Mouse (Mus musculus) macrophage (primary cell): Measurements from ENCODE around the gene Arhgap42. TPM values are rescaled to one million over a fixed set of nuclear protein-coding genes. Genes with fewer than 3 reads are reported as not detected.

ENCODE experiments used
- H3K27ac ChIP-seq: fragments of 350-480 bp; formaldehyde crosslinking; 2 replicates; pipeline ENCODE4 v1.9.0; 2021
- H3K36me3 ChIP-seq: fragments of 350-480 bp; formaldehyde crosslinking; 2 replicates; pipeline ENCODE4 v1.9.0; 2021; ENCODE audit errors: inconsistent target
- H3K4me3 ChIP-seq: fragments of 350-480 bp; formaldehyde crosslinking; 2 replicates; pipeline ENCODE4 v1.9.0; 2021; ENCODE audit errors: inconsistent target
- H3K79me2 ChIP-seq: fragments of 350-480 bp; formaldehyde crosslinking; 2 replicates; pipeline ENCODE4 v1.9.0; 2021; ENCODE audit errors: inconsistent target
- WGBS: methylation state at CpG from one replicate; pipeline ENCODE4 v1.1.7; 2026; ENCODE audit warnings: inconsistent platforms; ENCODE audit not compliant: missing documents; 5-methylcytosine and 5-hydroxymethylcytosine counted together
- polyA plus RNA-seq: library from polyadenylated mRNA; stranded (reverse); fragments of 250-400 nt; gene quantifications from 3 replicates; pipeline ENCODE4 v1.2.4, GENCODE M21; 2018; ENCODE audit warnings: inconsistent platforms

Arhgap42 gene
- polyA plus RNA-seq, 1 experiment from 2014 or later: not detected

DNA sequence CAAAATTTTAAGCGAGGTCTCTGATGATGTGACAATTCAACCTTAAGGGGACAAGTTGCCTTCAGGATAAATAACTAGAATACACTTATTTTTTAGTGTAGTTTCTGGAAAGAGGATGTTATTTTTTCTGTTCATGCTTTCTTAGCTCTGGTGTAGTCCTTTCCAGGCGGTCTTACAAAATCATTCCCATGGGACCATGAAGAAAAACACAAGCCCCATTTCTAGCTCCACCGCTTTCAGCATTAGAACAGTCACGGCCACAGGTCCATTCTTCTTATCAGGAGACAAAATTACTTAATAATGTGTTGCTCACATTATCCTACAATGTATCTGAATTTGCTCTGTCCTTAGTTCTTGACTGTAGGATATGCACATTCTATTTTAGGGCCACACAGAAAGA is 46.2 kb downstream of the Arhgap42 start:
- no peak overlapping the region for H3K27ac ChIP-seq
- H3K4me3 ChIP-seq: no peak overlapping the region
- 95% methylated on average over 4 of the region's 4 CpGs for WGBS
- no peaks in the 10 kb centered on the region for H3K36me3 ChIP-seq
- H3K79me2 ChIP-seq: no peaks in the 10 kb centered on the region

DNA sequence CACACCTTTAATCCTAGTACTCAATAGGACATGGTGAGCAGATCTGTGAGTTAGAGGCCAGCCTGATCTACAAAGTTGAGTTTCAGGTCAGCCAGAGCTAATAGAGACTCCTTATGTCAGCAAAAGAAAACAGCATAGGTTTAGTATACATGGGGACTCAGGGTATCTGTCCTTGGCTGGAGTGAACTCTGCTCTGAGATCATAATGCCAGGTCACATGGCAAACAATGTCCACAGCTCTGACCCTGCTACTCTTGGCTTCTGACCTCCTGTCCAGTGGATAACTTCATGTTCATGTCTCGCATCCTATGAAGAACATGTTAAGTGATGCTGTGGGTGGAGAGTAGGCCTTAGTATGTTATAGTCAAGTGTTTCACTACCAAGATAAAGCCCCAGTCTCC is 48.1 kb downstream of the Arhgap42 start:
- 100% methylated on average over 1 of the region's 1 CpGs for WGBS
- no peak overlapping the region for H3K27ac ChIP-seq
- no peaks in the 10 kb centered on the region for H3K79me2 ChIP-seq
- no peaks in the 10 kb centered on the region for H3K36me3 ChIP-seq
- H3K4me3 ChIP-seq: no peak overlapping the region

DNA sequence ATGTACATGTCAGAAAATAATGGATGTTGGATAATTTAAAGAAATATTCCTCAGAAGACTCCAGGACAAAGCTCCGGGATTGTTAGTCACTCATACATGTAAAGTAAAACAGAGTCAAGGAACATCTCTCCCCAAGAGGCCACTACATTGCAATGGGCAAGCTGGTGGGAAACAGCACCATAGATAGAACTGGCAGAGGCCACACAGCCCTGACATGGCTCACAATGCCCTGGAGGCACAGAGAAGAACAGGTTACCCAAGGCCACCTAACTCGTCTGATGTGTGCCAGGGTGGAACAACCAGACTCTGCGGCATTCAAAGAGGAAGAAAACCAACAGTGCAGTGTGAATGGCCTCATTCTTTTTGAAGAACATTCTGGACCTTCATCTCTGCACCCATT is 50.7 kb downstream of the Arhgap42 start:
- H3K4me3 ChIP-seq: no peak overlapping the region
- no peak overlapping the region for H3K27ac ChIP-seq
- 80% methylated on average over 3 of the region's 3 CpGs for WGBS
- H3K79me2 ChIP-seq: no peaks in the 10 kb centered on the region
- H3K36me3 ChIP-seq: no peaks in the 10 kb centered on the region

DNA sequence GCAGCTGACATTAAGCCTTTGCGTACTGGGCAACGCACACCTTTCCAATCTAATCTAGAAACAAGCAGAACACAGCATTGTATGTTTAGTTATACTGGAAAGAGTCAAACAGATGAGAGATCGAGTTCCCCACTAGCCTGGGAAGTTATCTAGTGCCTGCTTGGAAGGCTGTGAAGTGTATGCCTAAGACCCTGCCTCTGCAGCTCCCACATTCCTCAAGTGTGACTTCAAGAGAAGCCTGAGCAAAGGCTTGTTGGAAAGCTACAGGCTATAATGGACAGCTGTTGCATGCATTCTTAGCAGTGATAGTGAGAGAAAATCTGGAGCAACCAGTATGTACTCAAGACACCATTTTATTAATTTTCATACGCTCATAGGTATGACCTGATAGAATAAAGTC is 61.2 kb downstream of the Arhgap42 start:
- H3K4me3 ChIP-seq: no peak overlapping the region
- no peaks in the 10 kb centered on the region for H3K36me3 ChIP-seq
- no peaks in the 10 kb centered on the region for H3K79me2 ChIP-seq
- WGBS: 87% methylated on average over 4 of the region's 4 CpGs
- H3K27ac ChIP-seq: no peak overlapping the region

DNA sequence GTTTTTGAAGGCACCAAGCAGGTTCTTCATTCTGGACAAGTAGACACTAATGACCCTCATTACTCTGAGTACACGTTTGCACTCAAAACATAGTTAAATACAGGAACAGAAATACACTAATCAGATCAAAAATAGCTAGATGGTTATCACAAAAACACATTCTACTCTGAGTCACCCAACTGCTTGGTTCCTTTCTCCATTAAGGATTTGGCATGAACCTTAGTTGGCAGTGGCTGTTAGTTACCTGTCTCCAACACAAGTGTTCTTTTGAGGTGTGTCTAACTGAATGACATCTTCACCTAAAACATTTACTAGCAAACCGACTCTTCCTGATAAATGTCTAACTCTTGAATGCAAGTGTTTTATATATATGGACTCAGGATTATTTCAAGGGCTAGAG is 64.0 kb downstream of the Arhgap42 start:
- no peaks in the 10 kb centered on the region for H3K36me3 ChIP-seq
- no peak overlapping the region for H3K27ac ChIP-seq
- H3K79me2 ChIP-seq: no peaks in the 10 kb centered on the region
- WGBS: 74% methylated on average over 2 of the region's 2 CpGs
- H3K4me3 ChIP-seq: no peak overlapping the region

DNA sequence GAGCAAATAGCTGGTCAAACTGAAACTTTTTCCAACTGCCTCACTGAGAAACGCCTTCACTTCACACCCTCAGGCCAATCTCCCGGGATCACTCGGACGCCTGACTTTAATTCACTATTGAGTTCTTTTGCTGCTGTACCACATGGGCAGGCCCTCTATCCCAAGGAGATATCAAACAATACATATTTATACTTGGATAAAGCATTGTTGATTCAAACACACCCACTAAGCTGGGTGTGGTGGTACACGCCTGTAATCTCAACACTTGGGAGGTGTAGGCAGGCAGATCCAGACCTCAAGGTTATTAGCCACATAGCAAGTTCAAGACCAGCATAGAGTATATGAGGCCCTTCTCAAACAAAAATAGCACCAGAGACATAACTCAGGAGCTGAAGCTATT is 64.7 kb downstream of the Arhgap42 start:
- WGBS: 96% methylated on average over 5 of the region's 5 CpGs
- no peak overlapping the region for H3K4me3 ChIP-seq
- no peak overlapping the region for H3K27ac ChIP-seq
- no peaks in the 10 kb centered on the region for H3K79me2 ChIP-seq
- H3K36me3 ChIP-seq: no peaks in the 10 kb centered on the region

DNA sequence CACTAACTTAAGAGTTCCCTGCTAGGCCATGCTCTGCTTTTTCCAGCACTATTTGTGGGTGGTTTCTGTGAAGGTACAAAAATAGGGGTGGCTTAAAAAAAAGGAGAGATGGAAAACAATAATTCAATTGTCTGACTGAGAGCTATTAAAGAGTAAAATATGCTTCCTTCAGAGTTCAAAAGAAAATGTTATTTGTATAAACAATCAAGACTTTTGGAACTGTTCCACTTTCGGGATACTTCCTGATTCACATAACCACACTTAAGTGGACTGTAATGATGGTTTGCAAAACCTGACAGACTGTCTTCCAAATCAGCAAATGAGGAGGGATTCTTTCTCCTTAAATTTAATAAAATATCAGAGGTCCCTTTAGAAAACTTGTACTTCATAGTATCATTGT is 65.8 kb downstream of the Arhgap42 start:
- Histone ChIP-seq H3K79me2 (no peaks in the 10 kb centered on the region), H3K36me3 (no peaks in the 10 kb centered on the region), H3K27ac (no peak overlapping the region), H3K4me3 (no peak overlapping the region)
- 67% methylated on average over 1 of the region's 1 CpGs for WGBS

DNA sequence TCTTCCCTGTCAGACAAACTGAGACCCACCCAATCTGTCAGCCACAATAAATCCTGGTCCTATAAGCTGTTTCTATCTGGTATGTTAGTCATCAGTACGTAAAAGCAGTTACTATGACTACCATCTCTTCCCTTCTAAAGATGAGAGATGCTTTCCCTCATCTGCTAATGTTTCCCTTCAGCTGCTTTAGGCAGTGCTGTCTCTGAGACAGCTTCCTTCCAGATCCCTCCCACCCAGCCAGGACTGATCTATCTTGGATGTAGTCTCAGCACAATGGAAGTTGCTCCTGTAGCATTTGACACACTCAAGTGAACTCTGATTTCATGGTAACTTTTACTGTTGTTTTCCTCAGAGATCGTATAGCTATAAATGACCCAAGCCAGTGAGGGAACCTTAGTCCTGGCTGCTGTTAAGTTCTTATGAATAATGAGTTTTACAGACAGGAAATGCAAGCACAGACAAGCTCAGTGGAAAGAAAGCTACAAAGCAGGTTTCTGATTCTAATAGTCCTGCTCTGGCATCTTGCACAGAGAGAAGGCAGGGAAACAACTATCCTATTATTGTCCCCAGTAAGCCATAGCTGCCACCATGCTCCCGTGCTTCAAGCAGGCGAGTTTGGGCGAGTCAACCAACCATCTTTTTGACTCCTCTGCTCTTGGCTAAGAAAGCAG is 67.6 kb downstream of the Arhgap42 start:
- no peaks in the 10 kb centered on the region for H3K79me2 ChIP-seq
- no peak overlapping the region for H3K27ac ChIP-seq
- WGBS: 87% methylated on average over 5 of the region's 5 CpGs
- no peak overlapping the region for H3K4me3 ChIP-seq
- no peaks in the 10 kb centered on the region for H3K36me3 ChIP-seq

DNA sequence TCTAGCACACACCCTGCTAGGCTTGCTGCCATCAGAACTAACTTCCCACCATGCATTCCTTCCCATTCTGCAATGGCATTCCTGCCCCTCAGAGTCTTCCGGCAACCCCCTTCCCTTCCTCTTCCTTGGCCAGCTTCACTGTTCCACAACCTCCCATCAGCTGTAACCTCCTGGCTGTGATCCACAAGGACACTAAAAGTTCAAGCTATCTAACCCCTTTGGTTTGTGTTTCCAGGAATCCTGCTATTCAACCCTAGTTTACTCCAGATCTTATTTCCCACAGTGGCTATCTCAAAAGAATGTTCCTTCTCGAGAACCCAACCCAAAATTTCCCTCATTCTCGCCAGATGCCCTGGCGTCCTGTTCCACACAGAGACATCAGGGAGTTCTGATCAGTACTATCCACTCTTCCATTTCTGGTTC is 73.2 kb downstream of the Arhgap42 start:
- H3K4me3 ChIP-seq: no peak overlapping the region
- no peak overlapping the region for H3K27ac ChIP-seq
- H3K36me3 ChIP-seq: no peaks in the 10 kb centered on the region
- 87% methylated on average over 4 of the region's 4 CpGs for WGBS
- H3K79me2 ChIP-seq: no peaks in the 10 kb centered on the region

DNA sequence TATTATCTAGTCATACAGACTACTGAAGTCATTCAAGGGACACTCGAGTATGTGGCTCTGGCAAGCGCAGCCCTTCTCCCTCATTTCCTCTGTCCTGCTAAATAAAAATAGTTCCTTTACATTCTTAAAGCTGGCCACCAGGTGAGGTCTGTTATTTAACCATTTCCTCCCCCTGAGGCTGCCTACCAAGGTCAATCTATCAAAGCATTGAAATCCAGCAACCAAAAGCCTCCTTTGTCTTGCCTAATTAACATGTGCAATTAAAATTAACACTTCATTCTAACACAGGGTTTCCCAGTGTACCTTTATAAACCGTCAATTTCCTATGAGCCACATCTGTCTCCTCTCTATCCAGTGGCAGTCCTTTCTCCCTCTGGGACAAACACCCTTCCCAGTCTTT is 78.2 kb downstream of the Arhgap42 start:
- Histone ChIP-seq H3K79me2 (no peaks in the 10 kb centered on the region), H3K36me3 (no peaks in the 10 kb centered on the region), H3K27ac (no peak overlapping the region), H3K4me3 (no peak overlapping the region)
- WGBS: 65% methylated on average over 3 of the region's 3 CpGs

DNA sequence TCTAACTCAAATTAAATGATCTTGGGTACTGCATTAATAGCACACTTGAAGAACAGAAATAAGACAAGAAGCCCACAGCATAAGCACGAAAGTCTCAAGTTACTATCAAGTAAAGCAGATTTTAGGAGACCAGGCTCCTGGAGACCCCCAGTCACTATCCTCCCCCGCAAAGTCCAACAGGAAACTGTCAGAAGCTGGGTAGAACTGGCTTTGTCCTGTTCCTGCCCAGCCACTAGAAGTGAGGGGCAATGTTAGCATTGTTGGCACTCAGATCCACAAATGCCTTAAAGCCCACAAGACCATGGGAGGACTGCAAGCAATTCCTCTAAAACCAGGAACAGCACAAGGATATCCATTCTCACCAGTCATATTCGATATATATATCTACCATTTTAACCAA is 80.7 kb downstream of the Arhgap42 start:
- Histone ChIP-seq H3K79me2 (no peaks in the 10 kb centered on the region), H3K27ac (no peak overlapping the region), H3K4me3 (no peak overlapping the region), H3K36me3 (no peaks in the 10 kb centered on the region)
- 86% methylated on average over 3 of the region's 3 CpGs for WGBS

DNA sequence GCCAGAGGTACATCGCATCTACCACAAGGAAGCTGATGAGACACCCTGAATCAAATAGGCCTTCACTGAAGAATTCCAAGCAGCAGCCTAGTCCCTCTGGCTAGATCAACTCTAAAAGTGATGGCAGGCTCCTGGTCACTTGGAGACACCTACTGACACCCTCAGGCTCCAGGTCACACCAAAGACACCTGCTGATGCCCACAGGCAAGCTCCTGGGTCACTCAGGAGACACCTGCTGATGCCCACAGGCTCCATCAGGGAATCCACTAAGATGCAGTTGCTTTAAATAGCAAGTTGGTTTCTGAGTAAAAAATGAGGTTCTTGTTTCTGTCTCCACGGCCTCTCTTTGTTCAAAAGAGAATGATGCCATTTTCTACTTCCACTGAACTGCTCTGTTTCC is 81.5 kb downstream of the Arhgap42 start:
- no peaks in the 10 kb centered on the region for H3K79me2 ChIP-seq
- 91% methylated on average over 2 of the region's 2 CpGs for WGBS
- H3K36me3 ChIP-seq: no peaks in the 10 kb centered on the region
- no peak overlapping the region for H3K27ac ChIP-seq
- no peak overlapping the region for H3K4me3 ChIP-seq

DNA sequence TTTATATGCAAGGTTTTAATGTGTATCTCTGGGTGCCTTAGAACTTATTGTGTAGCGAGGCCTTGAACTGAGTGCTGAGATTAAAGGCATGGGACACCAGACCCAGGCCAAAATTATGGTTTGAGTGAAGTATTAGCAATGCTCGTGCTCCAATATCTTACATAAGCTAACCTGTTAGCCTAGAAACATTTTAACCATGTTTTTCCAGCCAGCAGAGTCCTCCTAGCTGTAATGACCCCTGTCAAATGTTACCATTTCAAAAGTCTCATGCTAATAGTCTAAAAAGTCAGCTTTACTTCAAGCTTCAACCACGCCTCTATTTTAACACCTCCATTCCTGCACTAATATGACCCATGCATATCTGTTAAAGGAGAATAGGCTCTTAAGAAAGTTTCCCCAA is 84.3 kb downstream of the Arhgap42 start:
- Histone ChIP-seq H3K4me3 (no peak overlapping the region), H3K79me2 (no peaks in the 10 kb centered on the region), H3K36me3 (no peaks in the 10 kb centered on the region), H3K27ac (no peak overlapping the region)
- 83% methylated on average over 3 of the region's 3 CpGs for WGBS

DNA sequence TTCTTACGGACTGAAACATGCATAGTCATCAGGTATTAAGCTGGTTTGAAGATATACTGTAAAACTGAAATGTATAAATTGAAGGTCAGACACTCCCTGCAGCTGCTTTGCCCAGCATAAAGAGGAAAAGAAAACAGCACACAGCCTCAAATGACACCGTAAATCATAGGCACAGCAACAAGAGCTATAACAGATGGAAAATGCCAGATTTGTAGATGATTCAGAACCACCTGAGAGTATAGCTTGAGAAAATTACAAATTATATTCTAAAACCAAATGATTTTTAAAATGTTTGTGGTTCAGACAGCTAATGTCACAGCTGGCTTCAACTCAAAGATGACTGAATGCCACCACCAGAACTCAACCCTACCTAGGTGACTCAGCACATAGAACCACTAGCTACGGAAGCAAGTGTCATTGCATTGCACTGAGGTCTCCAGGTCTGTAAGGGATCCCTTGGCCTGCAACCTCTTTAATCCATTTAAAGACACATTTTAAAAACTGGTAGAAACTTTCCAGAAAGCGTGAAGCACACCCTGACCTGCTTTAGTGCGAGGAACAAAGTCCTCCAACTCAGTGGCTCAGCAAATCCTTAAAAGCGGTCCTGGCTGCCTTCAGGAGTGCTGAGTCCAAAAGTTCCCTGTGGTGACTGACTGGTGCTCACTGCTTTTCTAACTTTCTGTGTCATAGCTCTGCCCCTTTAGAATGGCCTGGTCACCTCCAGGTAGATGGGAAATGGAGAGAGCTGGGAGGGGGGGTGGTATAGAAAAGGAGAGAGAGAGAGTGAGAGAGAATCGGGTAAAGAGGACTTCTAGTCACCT is 94.4 kb downstream of the Arhgap42 start:
- H3K79me2 ChIP-seq: no peaks in the 10 kb centered on the region
- H3K27ac ChIP-seq: no peak overlapping the region
- H3K4me3 ChIP-seq: no peak overlapping the region
- 63% methylated on average over 7 of the region's 7 CpGs for WGBS
- H3K36me3 ChIP-seq: no peaks in the 10 kb centered on the region

DNA sequence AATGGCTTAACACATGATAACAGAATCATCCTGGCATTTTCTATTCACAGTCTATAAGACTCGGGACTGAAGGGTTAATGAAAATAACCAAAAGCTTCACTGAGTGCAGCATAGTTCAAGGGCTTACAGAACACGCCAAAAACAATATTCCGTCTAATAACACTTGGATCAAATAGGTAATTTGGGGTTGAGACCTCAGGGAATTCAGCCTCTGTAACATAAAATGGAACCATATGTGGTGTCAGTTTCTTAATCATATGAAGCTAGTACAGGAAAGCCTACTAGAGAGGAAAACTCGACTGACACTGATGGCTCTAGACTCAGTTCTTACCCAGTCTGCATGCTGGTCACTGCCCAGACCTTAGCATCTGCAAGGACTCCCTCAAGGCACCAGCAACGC is 95.8 kb downstream of the Arhgap42 start:
- Histone ChIP-seq H3K4me3 (no peak overlapping the region), H3K79me2 (no peaks in the 10 kb centered on the region), H3K36me3 (no peaks in the 10 kb centered on the region), H3K27ac (no peak overlapping the region)
- WGBS: 79% methylated on average over 5 of the region's 5 CpGs
